Mouse (Mus musculus): Measurements from ENCODE around the gene Xpc. TPM values are rescaled to one million over a fixed set of nuclear protein-coding genes. Genes with fewer than 3 reads are reported as not detected.
"Not testable (repeated sequence)": the region's sequence is repeated elsewhere in the genome, so short reads cannot be mapped to it uniquely, and the experiment has no call there.

Xpc gene
- polyA plus RNA-seq, 1 experiment, result 6.9 TPM

- Histone ChIP-seq H3K36me3 (ENCODE audit: control insufficient read depth, insufficient read depth, low read length) (peaks cover 17% of the 10 kb centered on the region), H3K27me3 (ENCODE audit: control insufficient read depth, insufficient read depth, low read length) (no peaks in the 10 kb centered on the region), H3K4me1 (ENCODE audit: control insufficient read depth, insufficient read depth, insufficient read length) (peaks cover 9% of the 10 kb centered on the region; the same call in 1 of the 2 replicates), H3K4me3 (ENCODE audit: extremely low read depth, insufficient read depth, insufficient read length) (peak overlapping the region; percentile 76), H3K27ac (ENCODE audit: insufficient read depth, low read length) (no peak overlapping the region)
- TF ChIP-seq POLR2A (IDR thresholded peaks at IDR 0.05; ENCODE audit: low read depth, low read length) (no peak), CTCF (IDR thresholded peaks at IDR 0.05; ENCODE audit: extremely low read depth, insufficient read depth, insufficient read length, insufficient replicate concordance) (no peak)
- WGBS, result under 1% methylated on average over 27 of the region's 27 CpGs
- DNase-seq (ENCODE audit: low read depth in 1 of 2, low spot score in 2 of 2), result no peak
Observed at GRCm38 (mm10) chr6:91473805-91474440, 41.8 kb downstream of the Xpc start.

- WGBS, result under 1% methylated on average over 74 of the region's 74 CpGs
- TF ChIP-seq POLR2A (IDR thresholded peaks at IDR 0.05; ENCODE audit: low read depth, low read length), result peak; percentile 18; the same call in 1 of the 2 replicates
- no peak for TF ChIP-seq CTCF (IDR thresholded peaks at IDR 0.05; ENCODE audit: extremely low read depth, insufficient read depth, insufficient read length, insufficient replicate concordance)
- peaks cover 10% of the 10 kb centered on the region for H3K36me3 ChIP-seq (ENCODE audit: control insufficient read depth, insufficient read depth, low read length)
- DNase-seq (ENCODE audit: low read depth in 1 of 2, low spot score in 2 of 2), result peak; percentile 98 to 99
- H3K27ac ChIP-seq (ENCODE audit: insufficient read depth, low read length), result peak within 1 kb of the TSS; percentile 65
- no peaks in the 10 kb centered on the region for H3K27me3 ChIP-seq (ENCODE audit: control insufficient read depth, insufficient read depth, low read length)
- peaks cover 9% of the 10 kb centered on the region; the same call in 1 of the 2 replicates for H3K4me1 ChIP-seq (ENCODE audit: control insufficient read depth, insufficient read depth, insufficient read length)
- H3K4me3 ChIP-seq (ENCODE audit: extremely low read depth, insufficient read depth, insufficient read length), result peak within 1 kb of the TSS; percentile 86
Observed at GRCm38 (mm10) chr6:91472868-91473804, 42.6 kb downstream of the Xpc start, which contains the start of the genes Chchd4 and Tmem43. Chchd4 (minus strand) TSS chr6:91473546. Tmem43 (plus strand) TSS chr6:91473703.

GRCm38 (mm10) chr6:91472319-91472718 lies 43.4 kb downstream of the Xpc start:
- Histone ChIP-seq H3K4me3 (ENCODE audit: extremely low read depth, insufficient read depth, insufficient read length) (peak overlapping the region; percentile 86; the same call in 1 of the 2 replicates), H3K27me3 (ENCODE audit: control insufficient read depth, insufficient read depth, low read length) (no peaks in the 10 kb centered on the region), H3K4me1 (ENCODE audit: control insufficient read depth, insufficient read depth, insufficient read length) (peaks cover 9% of the 10 kb centered on the region; the same call in 1 of the 2 replicates), H3K27ac (ENCODE audit: insufficient read depth, low read length) (no peak overlapping the region), H3K36me3 (ENCODE audit: control insufficient read depth, insufficient read depth, low read length) (peaks cover 3% of the 10 kb centered on the region; the same call in 1 of the 2 replicates)
- no peak for DNase-seq (ENCODE audit: low read depth in 1 of 2, low spot score in 2 of 2)
- 21% methylated on average over 6 of the region's 6 CpGs for WGBS
- no peak for TF ChIP-seq POLR2A (IDR thresholded peaks at IDR 0.05; ENCODE audit: low read depth, low read length)
- TF ChIP-seq CTCF (IDR thresholded peaks at IDR 0.05; ENCODE audit: extremely low read depth, insufficient read depth, insufficient read length, insufficient replicate concordance), result no peak

- not testable (repeated sequence) for H3K27me3 ChIP-seq (ENCODE audit: control insufficient read depth, insufficient read depth, low read length); DNase-seq (ENCODE audit: low read depth in 1 of 2, low spot score in 2 of 2); H3K36me3 ChIP-seq (ENCODE audit: control insufficient read depth, insufficient read depth, low read length); H3K4me3 ChIP-seq (ENCODE audit: extremely low read depth, insufficient read depth, insufficient read length); H3K4me1 ChIP-seq (ENCODE audit: control insufficient read depth, insufficient read depth, insufficient read length); H3K27ac ChIP-seq (ENCODE audit: insufficient read depth, low read length)
- 97% methylated on average over 3 of the region's 3 CpGs for WGBS
Observed at GRCm38 (mm10) chr6:91471427-91471826, 44.3 kb downstream of the Xpc start.

- no peaks in the 10 kb centered on the region for H3K27me3 ChIP-seq (ENCODE audit: control insufficient read depth, insufficient read depth, low read length)
- WGBS, result 96% methylated on average over 2 of the region's 2 CpGs
- H3K27ac ChIP-seq (ENCODE audit: insufficient read depth, low read length), result no peak overlapping the region
- TF ChIP-seq CTCF (IDR thresholded peaks at IDR 0.05; ENCODE audit: extremely low read depth, insufficient read depth, insufficient read length, insufficient replicate concordance) (no peak), POLR2A (IDR thresholded peaks at IDR 0.05; ENCODE audit: low read depth, low read length) (no peak)
- peaks cover 9% of the 10 kb centered on the region; the same call in 1 of the 2 replicates for H3K4me1 ChIP-seq (ENCODE audit: control insufficient read depth, insufficient read depth, insufficient read length)
- DNase-seq (ENCODE audit: low read depth in 1 of 2, low spot score in 2 of 2), result no peak
- H3K36me3 ChIP-seq (ENCODE audit: control insufficient read depth, insufficient read depth, low read length), result peaks cover 5% of the 10 kb centered on the region; the same call in 1 of the 2 replicates
- H3K4me3 ChIP-seq (ENCODE audit: extremely low read depth, insufficient read depth, insufficient read length), result no peak overlapping the region
Observed at GRCm38 (mm10) chr6:91470712-91471111, 45.0 kb downstream of the Xpc start.

- Histone ChIP-seq H3K4me3 (ENCODE audit: extremely low read depth, insufficient read depth, insufficient read length) (no peak overlapping the region), H3K27me3 (ENCODE audit: control insufficient read depth, insufficient read depth, low read length) (no peaks in the 10 kb centered on the region), H3K4me1 (ENCODE audit: control insufficient read depth, insufficient read depth, insufficient read length) (no peaks in the 10 kb centered on the region), H3K36me3 (ENCODE audit: control insufficient read depth, insufficient read depth, low read length) (peaks cover 18% of the 10 kb centered on the region), H3K27ac (ENCODE audit: insufficient read depth, low read length) (no peak overlapping the region)
- WGBS, result 88% methylated on average over 1 of the region's 1 CpGs
- TF ChIP-seq POLR2A (IDR thresholded peaks at IDR 0.05; ENCODE audit: low read depth, low read length) (no peak), CTCF (IDR thresholded peaks at IDR 0.05; ENCODE audit: extremely low read depth, insufficient read depth, insufficient read length, insufficient replicate concordance) (no peak)
- no peak for DNase-seq (ENCODE audit: low read depth in 1 of 2, low spot score in 2 of 2)
Observed at GRCm38 (mm10) chr6:91467106-91467505, 48.6 kb downstream of the Xpc start.

Measured in spleen, adult 2 months (tissue).